Mouse (Mus musculus) ES-E14 (cell line): ENCODE data around the gene Tomm20.

Source experiments
- CHD2 ChIP-seq: IDR thresholded peaks from 2 replicates; pipeline ENCODE4 v1.6.1; 2014; ENCODE audit warnings: mild to moderate bottlenecking, low read depth, low read length, inconsistent platforms
- MAFK ChIP-seq: IDR thresholded peaks from 2 replicates; pipeline ENCODE4 v1.6.1; 2014; ENCODE audit warnings: mild to moderate bottlenecking, low read depth, low read length, inconsistent platforms; ENCODE audit not compliant: insufficient read depth
- ZC3H11A ChIP-seq: IDR thresholded peaks from 2 replicates; pipeline ENCODE4 v1.6.1; 2012; ENCODE audit warnings: low read depth, mild to moderate bottlenecking, inconsistent platforms, low read length, borderline replicate concordance
- ZNF384 ChIP-seq: IDR thresholded peaks from 2 replicates; pipeline ENCODE4 v1.6.1; 2012; ENCODE audit warnings: low read depth, low read length, inconsistent platforms

GRCm38 (mm10) chr8:126980046-126980445 lies 34.4 kb upstream of the Tomm20 start:
- no peak for TF ChIP-seq CHD2
- TF ChIP-seq MAFK, result no peak
- no peak for TF ChIP-seq ZC3H11A
- no peak for TF ChIP-seq ZNF384
